ENCODE assay signal across 9 mouse cellular contexts in the genomic region with DNA sequence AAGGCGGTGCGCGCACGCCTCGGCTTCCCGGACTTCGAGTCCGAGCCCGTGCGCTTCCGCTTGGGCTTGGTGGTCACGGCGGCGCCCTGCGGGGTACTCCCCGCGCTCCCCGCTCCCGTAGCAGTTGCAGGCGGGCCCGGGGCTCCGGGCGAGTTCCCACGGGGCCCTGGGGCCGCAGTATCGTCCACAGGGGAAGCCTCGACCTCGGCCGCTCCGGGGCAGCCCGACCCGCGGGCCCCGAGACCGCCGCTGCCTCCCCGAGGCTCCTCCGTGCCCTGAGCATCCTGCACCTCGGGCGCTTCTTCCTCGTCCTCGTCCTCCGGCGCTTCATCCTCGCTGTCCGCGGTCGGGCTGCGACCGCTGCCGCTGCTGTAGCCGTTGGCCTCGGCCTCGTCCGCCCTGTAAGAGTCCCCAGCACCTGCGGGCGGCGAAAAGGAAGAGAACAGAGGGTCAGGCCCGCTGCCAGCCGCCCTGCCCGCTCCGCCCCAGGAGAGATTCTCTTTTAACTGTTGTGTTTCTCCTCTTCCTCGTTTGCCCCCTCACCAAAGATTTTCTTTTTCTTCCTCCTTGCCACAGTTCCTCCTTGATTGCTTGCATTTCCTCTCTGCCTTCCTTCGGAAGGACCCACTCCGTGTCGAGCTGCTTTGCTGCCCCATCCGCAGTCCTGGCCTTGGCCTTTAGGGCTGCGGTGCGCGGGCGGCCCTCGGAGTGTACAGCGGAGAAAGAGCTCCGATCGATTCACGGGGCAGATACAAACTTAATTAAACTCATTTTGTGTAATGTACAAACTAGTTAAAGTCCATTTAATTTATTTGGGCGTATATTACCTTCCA. TPM values are rescaled to one million over a fixed set of nuclear protein-coding genes. Genes with fewer than 3 reads are reported as not detected.
A peak's percentile ranks its signal among the peaks of the same experiment; 100 is the strongest.
DNase-seq lines count a peak whose midpoint lies in the region; ATAC-seq and TF ChIP-seq lines count a peak whose summit lies in the region.
"Had no signal": no experiment of that assay in that cellular context is flagged by ENCODE, and none has a peak within 500 bp of the region (broad histone marks: within the 10 kb centered on the region; RNA-seq: fewer than 3 reads in every experiment).

No protein-coding gene starts in this region.

- H3K4me1 ChIP-seq in cerebellum, adult 2 months (ENCODE audit: control insufficient read depth, insufficient read depth, low read length), result 0 out of 2 replicates have a peak, but pooled peaks cover 3% of the 10 kb centered on the region
- H3K4me1 ChIP-seq in G1E (ENCODE audit: insufficient read depth, low read depth, low read length), result no peaks in the 10 kb centered on the region
- peaks cover 49% of the 10 kb centered on the region for H3K4me1 ChIP-seq in heart, embryonic 15.5 days (replicated peaks)
- H3K4me1 ChIP-seq in liver, embryonic 16.5 days (ENCODE audit: control insufficient read depth, low read depth, low read length), result peaks cover 5% of the 10 kb centered on the region

- 1% methylated on average over 77 of the region's 77 CpGs for WGBS in cerebellum, adult 2 months
- WGBS in heart, embryonic 15.5 days, result 1% methylated on average over 70 of the region's 77 CpGs
- WGBS in liver, embryonic 16.5 days (ENCODE audit: insufficient replicate concordance), result under 1% methylated on average over 76 of the region's 77 CpGs

- no peak for TF ChIP-seq POLR2A in cerebellum, adult 2 months (IDR thresholded peaks at IDR 0.05; ENCODE audit: borderline replicate concordance, insufficient read depth, low read length)

- peaks cover 62% of the 10 kb centered on the region for H3K9me3 ChIP-seq in G1E (replicated peaks)
- H3K9me3 ChIP-seq in heart, embryonic 15.5 days (replicated peaks), result no peaks in the 10 kb centered on the region
- H3K9me3 ChIP-seq in liver, embryonic 16.5 days (replicated peaks; ENCODE audit: control insufficient read depth, low read length), result no peaks in the 10 kb centered on the region

- H3K27ac ChIP-seq in cerebellum, adult 2 months (ENCODE audit: insufficient read depth, low read length), result no peak overlapping the region
- no peak overlapping the region for H3K27ac ChIP-seq in heart, embryonic 15.5 days
- H3K27ac ChIP-seq in liver, embryonic 16.5 days (ENCODE audit: low read length), result no peak overlapping the region

- H3K27me3 ChIP-seq in cerebellum, adult 2 months (ENCODE audit: control insufficient read depth, insufficient read depth, low read length), result peaks cover 15% of the 10 kb centered on the region; the same call in 1 of the 2 replicates
- H3K27me3 ChIP-seq in G1E (ENCODE audit: insufficient read depth, low read length), result peaks cover 41% of the 10 kb centered on the region
- peaks cover 97% of the 10 kb centered on the region for H3K27me3 ChIP-seq in heart, embryonic 15.5 days
- H3K27me3 ChIP-seq in liver, embryonic 16.5 days (ENCODE audit: control insufficient read depth, insufficient read depth, low read depth, low read length), result peaks cover 90% of the 10 kb centered on the region

- no peak for TF ChIP-seq CTCF in cerebellum, adult 2 months (IDR thresholded peaks at IDR 0.05; ENCODE audit: borderline replicate concordance, insufficient read depth, low read depth, low read length)
- no peak for TF ChIP-seq CTCF in G1E (IDR thresholded peaks at IDR 0.05; ENCODE audit: low read depth, low read length)

- DNase-seq in cerebellum, adult 2 months, result peak; percentile 14 to 49
- no peak for DNase-seq in cerebellum, adult 9-11 months
- no peak for DNase-seq in G1E (ENCODE audit: low spot score)
- no peak for DNase-seq in yolk sac, embryonic 10.5 days (ENCODE audit: low spot score)
- no peak for DNase-seq in gastrocnemius, postnatal 10 days
- DNase-seq in ovary, postnatal 10 days (ENCODE audit: low spot score), result no peak
- DNase-seq: left cerebral cortex, postnatal 4 days had no signal

- H3K4me3 ChIP-seq in cerebellum, adult 2 months (replicated peaks; ENCODE audit: insufficient read depth, low read depth, low read length), result no peak overlapping the region
- peak overlapping the region; percentile 29; the same call in 1 of the 2 replicates for H3K4me3 ChIP-seq in G1E (ENCODE audit: low read depth, low read length)
- H3K4me3 ChIP-seq in heart, embryonic 15.5 days, result peak overlapping the region; percentile 38
- H3K4me3 ChIP-seq in liver, embryonic 16.5 days (ENCODE audit: low read depth, low read length), result no peak overlapping the region

- peak overlapping the region; percentile 57 for H3K4me2 ChIP-seq in heart, embryonic 15.5 days
- H3K4me2 ChIP-seq in liver, embryonic 16.5 days (ENCODE audit: low read depth, low read length), result 0 out of 2 replicates have a peak overlapping the region, but pooled peaks have one; percentile 0

- no peaks in the 10 kb centered on the region for H3K36me3 ChIP-seq in G1E (replicated peaks)
- H3K36me3 ChIP-seq in heart, embryonic 15.5 days, result no peaks in the 10 kb centered on the region
- H3K36me3 ChIP-seq in liver, embryonic 16.5 days (ENCODE audit: control insufficient read depth, insufficient read depth), result no peaks in the 10 kb centered on the region

- H3K9ac ChIP-seq in heart, embryonic 15.5 days, result no peak overlapping the region
- H3K9ac ChIP-seq in liver, embryonic 16.5 days (ENCODE audit: low read depth, low read length), result no peak overlapping the region

- ATAC-seq in G1E (ENCODE audit: extremely low read depth, insufficient number of reproducible peaks, low FRiP score, poor library complexity, severe bottlenecking), result no peak
- no peak for ATAC-seq in heart, embryonic 15.5 days (replicated peaks; ENCODE audit: insufficient number of reproducible peaks, insufficient read depth, low FRiP score, low read depth)
- no peak for ATAC-seq in liver, embryonic 16.5 days (ENCODE audit: low read depth)

RNA-seq across cellular contexts. Expression of a gene that starts 2.4 kb away (rescaled TPM):
- 0.14 and 0.33 TPM in 2 replicates for polyA plus RNA-seq in cerebellum, adult 2 months (2012; rRNA removed)
- total RNA-seq in G1E (2014; fragmentation: Nextera tagmentation) (not detected in 2 replicates), G1E (2017) (0.11 TPM in 1 of 2 replicates, not detected in the other)
- polyA plus RNA-seq in G1E (2012), result not detected in 2 replicates
- polyA plus RNA-seq in heart, embryonic 15.5 days (2015; fragmentation: Nextera tagmentation; extraction: Ambion mirVana), result not detected in 2 replicates
- polyA plus RNA-seq in liver, embryonic 16.5 days (2015; fragmentation: Nextera tagmentation; extraction: Ambion mirVana), result not detected in 2 replicates
- not detected for total RNA-seq in gastrocnemius, postnatal 10 days (2021)
- total RNA-seq: left cerebral cortex, postnatal 4 days had no signal

RNA-seq across cellular contexts. Expression of a gene that starts 53.0 kb away (rescaled TPM):
- 6.4 and 8.0 TPM in 2 replicates for polyA plus RNA-seq in cerebellum, adult 2 months (2012; rRNA removed)
- total RNA-seq in G1E (2014; fragmentation: Nextera tagmentation) (21.5 and 23.9 TPM in 2 replicates), G1E (2017) (7.1 and 7.5 TPM in 2 replicates)
- 1.4 and 1.9 TPM in 2 replicates for polyA plus RNA-seq in G1E (2012)
- 3.8 and 5.2 TPM in 2 replicates for polyA plus RNA-seq in heart, embryonic 15.5 days (2015; fragmentation: Nextera tagmentation; extraction: Ambion mirVana)
- 3.0 and 3.1 TPM in 2 replicates for polyA plus RNA-seq in liver, embryonic 16.5 days (2015; fragmentation: Nextera tagmentation; extraction: Ambion mirVana)
- total RNA-seq in gastrocnemius, postnatal 10 days (2021), result 1 to 10 TPM; 5.6 to 7.4 TPM

Comparison
In these comparisons a context has a peak if more than half of its experiments do, and no peak if none do; other contexts are left out.
1. DNase-seq: peak in cerebellum, adult 2 months (2 of 2); none in cerebellum, adult 9-11 months (single experiment), G1E (single experiment), yolk sac, embryonic 10.5 days (single experiment), gastrocnemius, postnatal 10 days (single experiment) and ovary, postnatal 10 days (single experiment).
2. H3K4me3 ChIP-seq: peak in G1E (single experiment) and heart, embryonic 15.5 days (single experiment); none in cerebellum, adult 2 months (single experiment) and liver, embryonic 16.5 days (single experiment).